Comparison of ENCODE assay signal across 8 mouse cellular contexts in genomic region chr8:95209924-95210323, GRCm38 (mm10). TPM values are rescaled to one million over a fixed set of nuclear protein-coding genes. Genes with fewer than 3 reads are reported as not detected.
DNase-seq lines count a peak whose midpoint lies in the region; ATAC-seq and TF ChIP-seq lines count a peak whose summit lies in the region.

No protein-coding gene starts in this region.

- H3K4me3 ChIP-seq in forebrain, postnatal 0 days (ENCODE audit: low read depth, low read length) = no peak overlapping the region
- no peak overlapping the region for H3K4me3 ChIP-seq in forebrain, embryonic 13.5 days
- no peak overlapping the region for H3K4me3 ChIP-seq in stomach, postnatal 0 days (ENCODE audit: low read depth, low read length)
- no peak overlapping the region for H3K4me3 ChIP-seq in hindbrain, embryonic 10.5 days
- H3K4me3 ChIP-seq in cerebellum, adult 2 months (replicated peaks; ENCODE audit: insufficient read depth, low read depth, low read length) = no peak overlapping the region

- peak; percentile 45 for TF ChIP-seq EP300 in stomach, postnatal 0 days (optimal IDR thresholded peaks at IDR 0.05)

- WGBS in forebrain, postnatal 0 days = 44% methylated on average over 11 of the region's 11 CpGs
- 71% methylated on average over 11 of the region's 11 CpGs for WGBS in forebrain, embryonic 13.5 days
- WGBS in stomach, postnatal 0 days = 21% methylated on average over 11 of the region's 11 CpGs
- 86% methylated on average over 11 of the region's 11 CpGs for WGBS in hindbrain, embryonic 10.5 days
- WGBS in cerebellum, adult 2 months = 44% methylated on average over 11 of the region's 11 CpGs

- peak; percentile 15 for DNase-seq in forebrain, postnatal 0 days
- DNase-seq in right cerebral cortex, adult 2 months (ENCODE audit: low spot score in 2 of 2) = peak; percentile 26 to 33
- DNase-seq in right cerebral cortex, postnatal 4 days = no peak
- peak; percentile 74 for DNase-seq in kidney, postnatal 10 days
- peak; percentile 18 for DNase-seq in stomach, postnatal 0 days (ENCODE audit: low spot score)
- no peak for DNase-seq in hindbrain, embryonic 10.5 days (ENCODE audit: low spot score)
- DNase-seq in cerebellum, adult 2 months = no peak

- H3K27me3 ChIP-seq in forebrain, postnatal 0 days (ENCODE audit: insufficient read depth, low read length) = no peaks in the 10 kb centered on the region
- H3K27me3 ChIP-seq in forebrain, embryonic 13.5 days = no peaks in the 10 kb centered on the region
- H3K27me3 ChIP-seq in stomach, postnatal 0 days (ENCODE audit: control insufficient read depth, insufficient read depth, low read length) = no peaks in the 10 kb centered on the region
- no peaks in the 10 kb centered on the region for H3K27me3 ChIP-seq in hindbrain, embryonic 10.5 days (ENCODE audit: insufficient read depth, poor library complexity, severe bottlenecking)
- no peaks in the 10 kb centered on the region for H3K27me3 ChIP-seq in cerebellum, adult 2 months (ENCODE audit: control insufficient read depth, insufficient read depth, low read length)

- no peak for TF ChIP-seq CTCF in forebrain, postnatal 0 days (IDR thresholded peaks at IDR 0.05; ENCODE audit: low read depth)
- TF ChIP-seq CTCF in stomach, postnatal 0 days (IDR thresholded peaks at IDR 0.05; ENCODE audit: low read depth) = no peak
- no peak for TF ChIP-seq CTCF in cerebellum, adult 2 months (IDR thresholded peaks at IDR 0.05; ENCODE audit: borderline replicate concordance, insufficient read depth, low read depth, low read length)

- no peak overlapping the region for H3K4me2 ChIP-seq in forebrain, postnatal 0 days (ENCODE audit: low read depth)
- H3K4me2 ChIP-seq in forebrain, embryonic 13.5 days = no peak overlapping the region
- no peak overlapping the region for H3K4me2 ChIP-seq in stomach, postnatal 0 days (replicated peaks; ENCODE audit: low read depth)

- no peaks in the 10 kb centered on the region for H3K36me3 ChIP-seq in forebrain, postnatal 0 days (ENCODE audit: insufficient read depth)
- H3K36me3 ChIP-seq in forebrain, embryonic 13.5 days (ENCODE audit: poor library complexity, severe bottlenecking) = no peaks in the 10 kb centered on the region
- no peaks in the 10 kb centered on the region for H3K36me3 ChIP-seq in stomach, postnatal 0 days (ENCODE audit: control insufficient read depth, insufficient read depth, low read length)
- no peaks in the 10 kb centered on the region for H3K36me3 ChIP-seq in hindbrain, embryonic 10.5 days

- no peak overlapping the region for H3K27ac ChIP-seq in forebrain, postnatal 0 days (ENCODE audit: low read depth, low read length)
- H3K27ac ChIP-seq in forebrain, embryonic 13.5 days = no peak overlapping the region
- H3K27ac ChIP-seq in stomach, postnatal 0 days (replicated peaks) = no peak overlapping the region
- H3K27ac ChIP-seq in hindbrain, embryonic 10.5 days = no peak overlapping the region
- H3K27ac ChIP-seq in cerebellum, adult 2 months (ENCODE audit: insufficient read depth, low read length) = no peak overlapping the region

- no peak for TF ChIP-seq POLR2A in cerebellum, adult 2 months (IDR thresholded peaks at IDR 0.05; ENCODE audit: borderline replicate concordance, insufficient read depth, low read length)

- H3K9ac ChIP-seq in forebrain, postnatal 0 days = no peak overlapping the region
- no peak overlapping the region for H3K9ac ChIP-seq in forebrain, embryonic 13.5 days
- no peak overlapping the region for H3K9ac ChIP-seq in stomach, postnatal 0 days (ENCODE audit: low read length)

- H3K4me1 ChIP-seq in forebrain, postnatal 0 days (ENCODE audit: insufficient read depth) = 0 out of 2 replicates have a peak, but pooled peaks cover 4% of the 10 kb centered on the region
- H3K4me1 ChIP-seq in forebrain, embryonic 13.5 days = peaks cover 16% of the 10 kb centered on the region
- H3K4me1 ChIP-seq in stomach, postnatal 0 days (replicated peaks; ENCODE audit: control insufficient read depth, insufficient read depth) = no peaks in the 10 kb centered on the region
- H3K4me1 ChIP-seq in hindbrain, embryonic 10.5 days (replicated peaks) = 0 out of 2 replicates have a peak, but pooled peaks cover 9% of the 10 kb centered on the region
- no peaks in the 10 kb centered on the region for H3K4me1 ChIP-seq in cerebellum, adult 2 months (ENCODE audit: control insufficient read depth, insufficient read depth, low read length)

- H3K9me3 ChIP-seq in forebrain, postnatal 0 days (ENCODE audit: low read length) = no peaks in the 10 kb centered on the region
- H3K9me3 ChIP-seq in forebrain, embryonic 13.5 days (replicated peaks) = no peaks in the 10 kb centered on the region
- H3K9me3 ChIP-seq in stomach, postnatal 0 days (ENCODE audit: control insufficient read depth, low read length) = no peaks in the 10 kb centered on the region
- H3K9me3 ChIP-seq in hindbrain, embryonic 10.5 days = no peaks in the 10 kb centered on the region

- ATAC-seq in forebrain, postnatal 0 days = no peak
- no peak for ATAC-seq in forebrain, embryonic 13.5 days
- ATAC-seq in stomach, postnatal 0 days (ENCODE audit: low FRiP score, low TSS enrichment) = peak; percentile 74

RNA-seq across cellular contexts. Expression of gene Kifc3, which starts 7.3 kb away (rescaled TPM):
- 53.9 and 54.1 TPM in 2 replicates for total RNA-seq in forebrain, postnatal 0 days (2014; rRNA removed)
- 32.7 and 33.2 TPM in 2 replicates for polyA plus RNA-seq in forebrain, postnatal 0 days (2015; fragmentation: Nextera tagmentation; extraction: Ambion mirVana)
- polyA plus RNA-seq in forebrain, embryonic 13.5 days (2015; fragmentation: Nextera tagmentation; extraction: Ambion mirVana) = 8.2 and 8.3 TPM in 2 replicates
- 14.1 and 14.2 TPM in 2 replicates for polyA plus RNA-seq in stomach, postnatal 0 days (2015; fragmentation: Nextera tagmentation; extraction: Ambion mirVana)
- 6.5 and 9.1 TPM in 2 replicates for polyA plus RNA-seq in hindbrain, embryonic 10.5 days (2016; fragmentation: Nextera tagmentation; extraction: Ambion mirVana)
- 49.9 and 56.8 TPM in 2 replicates for polyA plus RNA-seq in cerebellum, adult 2 months (2012; rRNA removed)

Comparison
In these comparisons a context has a peak if more than half of its experiments do, and no peak if none do; other contexts are left out.
1. DNase-seq: peak in forebrain, postnatal 0 days (single experiment), right cerebral cortex, adult 2 months (2 of 2), kidney, postnatal 10 days (single experiment) and stomach, postnatal 0 days (single experiment); none in right cerebral cortex, postnatal 4 days (single experiment), hindbrain, embryonic 10.5 days (single experiment) and cerebellum, adult 2 months (0 of 2).